Mouse (Mus musculus) kidney, embryonic 15.5 days (tissue): Measurements from ENCODE around the gene Odf4. TPM values are rescaled to one million over a fixed set of nuclear protein-coding genes. Genes with fewer than 3 reads are reported as not detected.
A peak's percentile ranks its signal among the peaks of the same experiment; 100 is the strongest.

ENCODE experiments used
- ATAC-seq: fragments of 200-750 bp; cut with Nextera tagmentation; replicated peaks from 2 replicates; pipeline ENCODE4 v1.8.0; 2017; ENCODE audit warnings: moderate TSS enrichment; ENCODE audit not compliant: low FRiP score
- H3K27ac ChIP-seq: fragments of 300-500 bp; sonication (generic); 2 replicates; pipeline ENCODE4 v1.5.1; 2015; ENCODE audit warnings: mild to moderate bottlenecking, inconsistent platforms
- H3K27me3 ChIP-seq: fragments of 300-500 bp; sonication (generic); 2 replicates; pipeline ENCODE4 v1.6.1; 2015; ENCODE audit warnings: inconsistent platforms
- H3K36me3 ChIP-seq: fragments of 300-500 bp; sonication (generic); 2 replicates; pipeline ENCODE4 v1.6.1; 2015; ENCODE audit warnings: inconsistent platforms
- H3K4me1 ChIP-seq: fragments of 300-500 bp; sonication (generic); 2 replicates; pipeline ENCODE4 v1.6.1; 2015; ENCODE audit warnings: inconsistent platforms
- H3K4me2 ChIP-seq: fragments of 300-500 bp; sonication (generic); 2 replicates; pipeline ENCODE4 v1.6.1; 2015; ENCODE audit warnings: moderate library complexity, mild to moderate bottlenecking, inconsistent platforms
- H3K4me3 ChIP-seq: fragments of 300-500 bp; sonication (generic); replicated peaks from 2 replicates; pipeline ENCODE4 v1.5.1; 2015; ENCODE audit warnings: mild to moderate bottlenecking, inconsistent platforms
- H3K9ac ChIP-seq: fragments of 300-500 bp; sonication (generic); 2 replicates; pipeline ENCODE4 v1.6.1; 2015; ENCODE audit warnings: mild to moderate bottlenecking, inconsistent platforms
- H3K9me3 ChIP-seq: fragments of 300-500 bp; sonication (generic); replicated peaks from 2 replicates; pipeline ENCODE4 v1.6.1; 2016; ENCODE audit warnings: inconsistent platforms
- WGBS: fragments of 180-500 bp; shearing (Covaris S2); methylation state at CpG from one replicate; pipeline ENCODE4 v1.1.7; 2015; ENCODE audit warnings: mixed read lengths; 5-methylcytosine and 5-hydroxymethylcytosine counted together
- polyA plus RNA-seq: library from polyadenylated mRNA; unstranded; fragments of >200 nt; fragmentation: Nextera tagmentation; extraction: Ambion mirVana; gene quantifications from 2 replicates; pipeline ENCODE4 v1.2.1, GENCODE M21; 2015

Odf4 gene
- polyA plus RNA-seq, 1 experiment from 2014 or later: not detected

DNA sequence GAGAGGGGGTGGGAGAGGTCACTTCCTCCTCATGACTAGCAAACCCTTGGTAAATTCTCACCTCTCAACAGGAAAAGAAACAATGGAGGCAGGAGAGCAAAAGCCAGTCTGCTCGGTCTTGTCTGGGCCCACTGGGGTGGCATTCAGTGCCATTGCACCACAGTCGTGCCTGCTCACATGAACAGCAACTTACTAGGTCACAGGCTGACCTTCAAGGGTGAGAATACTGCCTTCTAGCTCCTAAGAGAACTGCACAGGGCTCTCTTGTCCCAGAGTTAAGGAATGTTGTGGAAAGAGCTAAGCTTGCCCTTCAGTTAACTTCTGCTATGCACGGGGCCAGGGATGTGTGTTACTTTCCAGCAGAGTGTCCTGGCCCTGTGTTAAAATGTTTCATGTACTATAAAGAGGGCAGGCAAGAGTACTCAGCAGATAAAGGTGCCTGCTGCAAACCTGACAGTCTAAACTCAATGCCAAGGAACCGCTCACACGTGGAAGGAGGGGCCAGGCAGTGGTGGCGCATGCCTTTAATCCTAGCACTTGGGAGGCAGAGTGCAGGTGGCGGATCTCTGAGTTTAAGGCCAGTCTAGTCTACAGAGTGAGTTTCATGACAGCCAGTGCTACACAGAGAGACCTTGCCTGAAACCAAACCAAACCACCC lies 17.9 kb downstream of the Odf4 start:
- H3K27ac ChIP-seq: peak overlapping the region; percentile 46; the same call in 1 of the 2 replicates
- 46% methylated on average over 7 of the region's 7 CpGs for WGBS

DNA sequence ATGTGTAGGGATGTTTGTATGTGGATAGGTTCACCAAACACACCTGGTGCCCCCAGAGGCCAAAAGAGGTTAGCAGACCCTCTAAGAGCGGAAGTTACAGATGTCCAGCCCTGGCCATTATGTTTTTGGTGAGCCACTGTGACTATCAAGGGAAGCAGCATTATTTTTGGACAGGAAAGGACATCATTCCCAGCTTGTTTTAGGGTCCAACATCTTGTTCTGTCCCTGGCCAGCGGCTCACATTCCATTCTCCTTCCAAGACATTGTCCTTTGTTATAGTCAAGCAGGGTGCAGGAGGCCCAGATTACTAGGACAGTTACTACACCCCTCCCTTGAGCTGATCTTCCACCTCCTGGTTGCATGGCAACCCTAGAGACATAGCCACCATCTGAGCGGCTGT lies 19.6 kb downstream of the Odf4 start:
- Histone ChIP-seq H3K27ac (peak overlapping the region; percentile 52; the same call in 1 of the 2 replicates), H3K4me1 (peaks cover 34% of the 10 kb centered on the region)
- WGBS: 79% methylated on average over 3 of the region's 3 CpGs

More for the DNA sequence above, 17.9 kb downstream of the Odf4 start:
- peaks cover 36% of the 10 kb centered on the region for H3K36me3 ChIP-seq
- H3K4me3 ChIP-seq: no peak overlapping the region
- no peaks in the 10 kb centered on the region for H3K9me3 ChIP-seq
- no peak overlapping the region for H3K4me2 ChIP-seq
- peaks cover 33% of the 10 kb centered on the region for H3K4me1 ChIP-seq
- H3K9ac ChIP-seq: no peak overlapping the region
- H3K27me3 ChIP-seq: no peaks in the 10 kb centered on the region
- ATAC-seq: no peak

DNA sequence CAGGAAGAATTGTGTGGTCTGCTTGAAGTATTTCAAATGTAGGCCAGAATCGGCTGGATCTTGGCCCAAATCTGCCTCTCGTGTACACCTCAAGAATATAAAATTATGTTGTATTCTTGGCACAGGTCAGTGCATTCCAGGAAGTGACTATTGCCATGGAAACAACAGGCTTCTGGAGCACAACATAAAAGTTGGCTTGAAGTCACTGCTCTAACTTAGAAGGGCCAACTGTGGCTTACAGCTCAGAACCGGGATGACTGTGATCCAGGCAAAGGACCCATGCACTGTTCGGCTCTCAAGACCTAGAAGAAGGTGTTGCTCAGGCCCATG lies 20.5 kb downstream of the Odf4 start:
- Histone ChIP-seq H3K4me1 (peaks cover 25% of the 10 kb centered on the region), H3K4me2 (no peak overlapping the region), H3K27ac (peak overlapping the region; percentile 52), H3K9ac (no peak overlapping the region), H3K9me3 (no peaks in the 10 kb centered on the region), H3K4me3 (no peak overlapping the region), H3K36me3 (peaks cover 52% of the 10 kb centered on the region), H3K27me3 (no peaks in the 10 kb centered on the region)
- 58% methylated on average over 4 of the region's 4 CpGs for WGBS
- 0 out of 2 replicates have a peak, but pooled peaks have one; percentile 43 for ATAC-seq

More for the DNA sequence above, 19.6 kb downstream of the Odf4 start:
- Histone ChIP-seq H3K9me3 (no peaks in the 10 kb centered on the region), H3K4me3 (no peak overlapping the region), H3K4me2 (no peak overlapping the region), H3K36me3 (peaks cover 52% of the 10 kb centered on the region), H3K27me3 (no peaks in the 10 kb centered on the region), H3K9ac (no peak overlapping the region)
- no peak for ATAC-seq

DNA sequence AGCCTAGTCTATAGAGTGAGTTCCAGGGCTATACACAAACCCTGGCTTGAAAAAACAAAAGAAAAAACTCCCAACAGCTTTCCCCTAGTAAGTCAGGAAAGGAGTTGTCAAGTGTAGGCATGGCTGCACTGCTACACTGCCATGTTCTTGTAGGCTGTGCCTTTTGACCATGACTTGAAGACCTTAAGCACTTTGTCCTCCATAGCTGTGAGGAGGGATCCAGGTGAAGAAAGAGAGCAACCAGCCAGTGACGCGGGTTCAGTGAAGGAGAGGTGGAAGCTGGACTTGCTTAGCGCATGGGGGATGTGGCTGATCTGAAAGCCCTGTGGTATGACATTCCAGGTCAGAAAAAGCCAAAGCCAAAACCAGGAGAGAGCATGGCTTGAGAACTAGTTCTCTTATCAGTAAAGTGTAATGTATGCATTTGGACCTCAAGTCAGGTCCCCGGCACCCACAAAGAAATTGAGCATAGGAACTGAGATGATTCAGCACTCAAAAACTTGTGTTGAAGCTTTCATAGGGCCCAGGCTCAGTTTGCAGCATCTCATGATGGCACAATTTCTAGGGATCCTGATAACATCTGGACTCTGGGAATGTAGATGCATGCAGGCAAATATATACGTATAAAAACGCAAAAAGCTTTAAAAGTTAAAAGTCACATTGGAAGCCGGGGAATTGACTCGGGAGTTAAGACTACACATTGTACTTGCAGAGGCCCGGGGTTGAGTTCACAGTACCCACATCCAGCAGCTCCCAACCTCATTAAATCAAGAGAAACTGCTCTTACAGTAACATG lies 21.0 kb downstream of the Odf4 start:
- Histone ChIP-seq H3K4me1 (peaks cover 24% of the 10 kb centered on the region), H3K9ac (no peak overlapping the region), H3K27ac (peak overlapping the region; percentile 52; the same call in 1 of the 2 replicates), H3K9me3 (no peaks in the 10 kb centered on the region), H3K36me3 (peaks cover 52% of the 10 kb centered on the region), H3K4me3 (no peak overlapping the region), H3K27me3 (no peaks in the 10 kb centered on the region), H3K4me2 (no peak overlapping the region)
- no peak for ATAC-seq
- WGBS: 90% methylated on average over 9 of the region's 9 CpGs

DNA sequence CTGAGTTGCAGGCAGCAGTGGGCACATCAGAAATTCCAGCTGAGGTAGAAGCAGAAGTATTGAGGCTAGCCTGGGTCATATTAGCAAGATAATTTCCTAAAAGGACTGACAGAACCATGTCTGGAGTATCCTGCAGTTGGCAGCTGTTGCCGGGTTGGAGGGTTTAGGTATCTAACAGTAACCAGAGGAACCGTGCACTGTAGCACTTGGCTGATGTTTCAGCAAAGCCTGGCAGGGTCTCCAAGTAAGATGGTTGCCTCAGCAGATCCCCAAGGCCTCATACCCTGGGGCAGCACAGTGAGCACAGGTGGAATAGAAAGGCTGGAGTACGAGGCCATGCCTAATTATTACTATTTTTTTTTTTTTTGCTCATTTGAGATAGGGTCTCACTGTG lies 21.7 kb downstream of the Odf4 start:
- Histone ChIP-seq H3K4me3 (no peak overlapping the region), H3K9ac (no peak overlapping the region; the same call in 1 of the 2 replicates), H3K9me3 (no peaks in the 10 kb centered on the region), H3K4me2 (no peak overlapping the region), H3K4me1 (peaks cover 26% of the 10 kb centered on the region), H3K27ac (0 out of 2 replicates have a peak overlapping the region, but pooled peaks have one; percentile 6), H3K27me3 (no peaks in the 10 kb centered on the region), H3K36me3 (peaks cover 52% of the 10 kb centered on the region)
- 92% methylated on average over 3 of the region's 3 CpGs for WGBS
- ATAC-seq: no peak

DNA sequence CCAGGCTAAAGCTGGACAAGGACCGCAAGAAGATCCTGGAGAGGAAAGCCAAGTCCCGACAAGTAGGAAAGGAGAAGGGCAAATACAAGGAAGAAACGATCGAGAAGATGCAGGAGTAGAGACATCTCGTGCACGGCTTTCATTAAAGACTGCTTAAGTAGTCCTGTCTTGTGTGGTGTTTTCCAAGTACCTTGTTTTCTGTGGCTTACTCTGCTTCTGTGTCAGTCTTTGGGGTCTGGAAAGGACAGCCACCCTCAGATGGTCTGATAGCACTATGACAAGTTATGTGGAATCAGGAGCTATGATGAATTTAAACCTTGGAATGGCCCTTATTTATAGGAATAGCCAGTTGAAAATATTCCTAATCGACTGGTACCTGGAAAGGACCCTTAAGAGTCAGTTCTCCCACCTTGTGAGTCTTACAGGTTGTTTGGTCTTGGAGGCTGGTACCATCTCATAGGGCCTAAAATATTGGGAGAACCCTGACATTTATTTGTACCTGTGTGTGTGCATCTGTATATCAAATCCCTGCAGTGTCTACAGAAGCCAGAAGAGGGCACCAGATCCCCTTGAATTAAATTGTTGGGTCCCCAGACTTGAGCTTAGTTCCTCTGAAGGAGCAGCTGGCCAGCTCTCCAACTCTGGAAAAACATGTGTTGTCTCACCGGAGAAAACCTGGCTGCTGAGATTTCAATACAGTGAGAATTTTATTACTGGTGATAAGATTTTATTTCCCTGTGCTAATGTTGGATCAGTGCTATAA lies 22.3 kb downstream of the Odf4 start:
- H3K9ac ChIP-seq: no peak overlapping the region; the same call in 1 of the 2 replicates
- H3K9me3 ChIP-seq: no peaks in the 10 kb centered on the region
- H3K4me1 ChIP-seq: peaks cover 26% of the 10 kb centered on the region
- 80% methylated on average over 8 of the region's 8 CpGs for WGBS
- H3K27ac ChIP-seq: 0 out of 2 replicates have a peak overlapping the region, but pooled peaks have one; percentile 6
- H3K36me3 ChIP-seq: peaks cover 52% of the 10 kb centered on the region
- no peak for ATAC-seq
- no peaks in the 10 kb centered on the region for H3K27me3 ChIP-seq
- H3K4me2 ChIP-seq: no peak overlapping the region
- H3K4me3 ChIP-seq: no peak overlapping the region

DNA sequence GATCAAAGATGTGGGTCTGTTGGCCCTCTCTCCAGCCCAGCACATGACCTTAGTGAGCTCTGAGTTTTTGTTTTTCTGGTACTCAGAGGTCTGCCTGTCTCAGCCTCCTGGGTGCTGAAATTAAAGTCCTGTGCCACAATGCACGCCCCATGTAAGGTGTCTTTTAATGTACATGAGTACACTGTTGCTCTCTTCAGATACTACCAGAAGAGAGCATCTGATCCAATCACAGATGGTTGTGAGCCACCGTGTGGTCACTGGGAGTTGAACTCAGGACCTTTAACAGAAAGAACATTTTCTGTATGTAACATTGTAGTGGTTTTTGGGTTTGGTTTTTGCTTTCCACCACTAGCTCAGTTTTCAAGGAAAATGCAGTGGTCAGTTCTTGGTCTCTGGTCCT lies 23.1 kb downstream of the Odf4 start:
- no peak for ATAC-seq
- peaks cover 52% of the 10 kb centered on the region for H3K36me3 ChIP-seq
- no peak overlapping the region for H3K4me3 ChIP-seq
- WGBS: 89% methylated on average over 2 of the region's 2 CpGs
- no peak overlapping the region for H3K27ac ChIP-seq
- H3K9me3 ChIP-seq: no peaks in the 10 kb centered on the region
- no peaks in the 10 kb centered on the region for H3K27me3 ChIP-seq
- peaks cover 26% of the 10 kb centered on the region for H3K4me1 ChIP-seq
- H3K9ac ChIP-seq: no peak overlapping the region
- H3K4me2 ChIP-seq: no peak overlapping the region

DNA sequence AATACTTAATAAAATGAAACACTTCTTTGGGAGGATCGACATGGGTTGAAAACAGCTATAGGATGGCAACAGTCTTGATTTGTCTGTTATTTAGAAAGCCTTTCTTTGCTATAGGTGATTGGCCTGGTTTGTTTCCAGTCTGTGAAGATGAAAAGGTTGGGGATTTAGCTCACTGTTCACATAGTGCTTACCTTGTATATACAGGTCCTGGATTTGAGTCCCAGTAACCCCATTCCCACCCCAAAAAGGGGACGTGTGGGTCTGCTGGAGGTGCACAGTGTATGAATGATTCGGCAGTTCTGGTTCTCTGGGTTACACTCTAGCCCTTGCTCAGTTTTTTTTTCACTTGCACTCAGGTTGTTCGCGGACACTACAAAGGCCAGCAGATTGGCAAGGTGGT lies 24.1 kb downstream of the Odf4 start:
- no peaks in the 10 kb centered on the region for H3K9me3 ChIP-seq
- peak overlapping the region; percentile 37; the same call in 1 of the 2 replicates for H3K27ac ChIP-seq
- 80% methylated on average over 5 of the region's 5 CpGs for WGBS
- ATAC-seq: no peak
- H3K4me3 ChIP-seq: peak overlapping the region; percentile 96
- peak overlapping the region; percentile 71 for H3K4me2 ChIP-seq
- no peaks in the 10 kb centered on the region for H3K27me3 ChIP-seq
- H3K36me3 ChIP-seq: peaks cover 52% of the 10 kb centered on the region
- peaks cover 26% of the 10 kb centered on the region for H3K4me1 ChIP-seq
- H3K9ac ChIP-seq: peak overlapping the region; percentile 99

DNA sequence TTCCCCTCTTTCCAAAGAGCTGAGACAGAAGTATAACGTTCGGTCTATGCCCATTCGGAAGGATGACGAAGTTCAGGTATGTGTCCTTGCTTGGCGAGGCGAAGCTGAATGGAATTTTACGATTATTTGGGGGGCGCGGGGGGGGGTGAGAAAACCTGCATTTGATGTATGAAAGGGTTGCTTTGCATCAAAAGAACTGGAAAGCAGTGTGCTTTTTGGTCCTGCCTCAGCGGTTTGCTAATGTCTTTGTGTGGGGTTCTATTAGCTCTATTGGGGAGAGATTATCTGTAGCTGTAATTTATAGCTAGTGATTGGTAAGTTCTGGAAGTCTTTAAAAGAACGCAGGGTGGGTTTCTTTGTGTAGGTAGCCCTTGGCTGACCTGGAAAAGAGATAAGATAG lies 24.5 kb downstream of the Odf4 start:
- no peaks in the 10 kb centered on the region for H3K27me3 ChIP-seq

DNA sequence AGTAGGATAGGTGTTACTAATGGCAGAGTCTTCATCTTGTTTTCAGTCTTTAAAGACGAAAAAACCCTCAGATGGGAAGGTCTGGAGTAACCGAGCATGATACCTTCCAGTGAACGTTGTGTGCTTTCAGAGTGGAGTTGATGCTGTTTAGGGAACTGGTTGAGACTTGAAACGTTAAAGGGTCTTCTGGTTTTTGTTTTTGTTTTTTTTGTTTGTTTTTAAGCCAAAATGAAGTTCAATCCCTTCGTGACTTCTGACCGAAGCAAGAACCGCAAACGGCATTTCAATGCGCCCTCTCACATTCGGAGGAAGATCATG lies 24.9 kb downstream of the Odf4 start:
- ATAC-seq: no peak
- H3K9me3 ChIP-seq: no peaks in the 10 kb centered on the region
- peak overlapping the region; percentile 71 for H3K4me2 ChIP-seq
- H3K4me1 ChIP-seq: peaks cover 26% of the 10 kb centered on the region
- H3K4me3 ChIP-seq: peak overlapping the region; percentile 96
- under 1% methylated on average over 10 of the region's 10 CpGs for WGBS
- H3K27ac ChIP-seq: peak overlapping the region; percentile 94
- peaks cover 46% of the 10 kb centered on the region for H3K36me3 ChIP-seq
- H3K27me3 ChIP-seq: no peaks in the 10 kb centered on the region
- H3K9ac ChIP-seq: peak overlapping the region; percentile 99

More for the DNA sequence above, 24.5 kb downstream of the Odf4 start:
- H3K27ac ChIP-seq: peak overlapping the region; percentile 37; the same call in 1 of the 2 replicates
- H3K4me3 ChIP-seq: peak overlapping the region; percentile 96
- H3K9me3 ChIP-seq: no peaks in the 10 kb centered on the region
- peaks cover 50% of the 10 kb centered on the region for H3K36me3 ChIP-seq
- peak overlapping the region; percentile 99 for H3K9ac ChIP-seq
- no peak for ATAC-seq
- peaks cover 26% of the 10 kb centered on the region for H3K4me1 ChIP-seq
- WGBS: 5% methylated on average over 11 of the region's 11 CpGs
- peak overlapping the region; percentile 71 for H3K4me2 ChIP-seq

DNA sequence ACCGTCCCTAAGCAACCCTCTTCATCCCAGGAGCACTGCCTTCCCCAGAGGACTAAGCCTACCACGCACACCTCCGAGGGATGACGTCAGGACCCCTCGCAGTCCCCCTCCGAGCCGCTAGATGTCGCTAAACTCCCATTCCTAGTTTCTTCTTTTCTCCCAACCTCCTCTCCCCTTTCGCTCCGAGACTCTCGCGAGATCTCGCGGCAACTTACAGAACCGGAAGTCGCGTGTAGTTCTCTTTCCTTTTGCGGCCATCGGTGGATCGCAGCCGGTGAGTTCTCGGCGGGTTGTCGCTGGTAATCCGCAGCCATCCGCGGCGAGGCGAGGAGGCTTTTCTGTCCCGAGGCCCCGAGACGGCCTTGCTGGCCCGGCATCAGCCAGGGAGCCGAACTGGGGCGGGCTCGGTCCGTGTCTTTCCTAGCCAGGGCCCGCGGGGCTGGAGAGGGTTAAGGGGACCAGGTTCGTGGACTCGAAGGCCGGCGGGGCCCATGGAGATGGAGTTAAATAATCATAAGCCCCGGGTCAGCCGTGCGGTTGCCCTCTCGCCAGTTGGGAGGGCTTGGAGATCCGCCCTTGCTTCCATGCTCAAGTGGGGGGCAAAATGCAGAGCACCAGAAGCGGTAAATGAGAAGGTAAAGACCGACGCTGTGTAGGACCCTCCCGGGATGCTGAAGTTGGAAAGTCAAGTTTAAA lies 25.4 kb downstream of the Odf4 start, which contains the start of gene Rpl26:
TSS of gene Rpl26 (plus strand) at position 233 of the 696 bp plus-strand sequence.
- Histone ChIP-seq H3K27ac (peak within 1 kb of the TSS; percentile 94), H3K9ac (peak within 1 kb of the TSS; percentile 99), H3K27me3 (no peaks in the 10 kb centered on the region), H3K9me3 (no peaks in the 10 kb centered on the region), H3K4me3 (peak within 1 kb of the TSS; percentile 96), H3K4me1 (peaks cover 24% of the 10 kb centered on the region), H3K36me3 (peaks cover 41% of the 10 kb centered on the region), H3K4me2 (peak within 1 kb of the TSS; percentile 74)
- peak; percentile 91 for ATAC-seq
- WGBS: under 1% methylated on average over 52 of the region's 52 CpGs
